Mouse (Mus musculus) thymus, adult 2 months (tissue): ENCODE measurements around the gene Nsmce1.

Experiments used
- CTCF ChIP-seq: fragments of 200-500 bp; IDR thresholded peaks from 2 replicates; pipeline ENCODE4 v1.5.1; 2012; ENCODE audit warnings: mild to moderate bottlenecking, control low read depth, low read length, moderate library complexity, borderline replicate concordance; ENCODE audit not compliant: control insufficient read depth, poor library complexity, insufficient read depth; ENCODE audit errors: extremely low read depth
- POLR2A ChIP-seq: fragments of 200-500 bp; IDR thresholded peaks from 2 replicates; pipeline ENCODE4 v1.6.1; 2012; ENCODE audit warnings: mild to moderate bottlenecking, low read length, control low read depth, moderate library complexity; ENCODE audit not compliant: control insufficient read depth, poor library complexity, insufficient read depth; ENCODE audit errors: extremely low read depth

DNA sequence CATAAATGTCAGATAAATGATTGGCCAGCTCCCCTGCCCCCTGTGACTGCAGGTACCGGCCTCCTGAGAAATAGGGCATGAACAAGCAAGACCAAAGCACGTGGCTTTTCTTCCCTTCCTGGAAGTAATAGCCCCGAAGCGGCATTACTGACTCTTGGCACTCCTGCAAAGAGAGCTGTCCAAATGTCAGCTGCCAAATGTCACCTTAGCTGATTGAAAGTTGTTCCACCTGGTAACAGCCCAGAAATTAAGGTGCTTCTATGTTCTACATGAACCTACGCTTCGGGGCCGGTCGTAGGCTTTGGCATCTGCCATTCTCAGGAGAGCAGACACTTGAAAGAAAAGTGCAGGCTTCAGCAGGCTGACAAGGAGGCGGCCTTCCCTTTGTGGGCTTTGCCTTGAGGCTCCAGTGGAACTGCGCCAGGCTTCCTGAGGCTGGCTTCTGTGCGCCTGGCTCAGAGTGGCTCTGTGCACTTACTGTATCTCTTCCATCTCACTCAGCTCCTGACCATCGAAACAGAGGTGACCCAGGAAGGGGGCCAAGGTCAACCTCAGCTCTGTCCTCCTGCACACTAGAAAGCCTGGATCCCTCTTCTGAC is 63.8 kb downstream of the Nsmce1 start:
- TF ChIP-seq CTCF (no peak), POLR2A (no peak)
